Mouse (Mus musculus) T-cell, adult 66 days (primary cell): ENCODE measurements around the gene Hmox1. TPM values are rescaled to one million over a fixed set of nuclear protein-coding genes. Genes with fewer than 3 reads are reported as not detected.

Experiments used
- total RNA-seq, 2 experiments: library from RNA; stranded (reverse); gene quantifications; 3 replicates in 1 of 2; 4 replicates in 1 of 2; pipeline ENCODE4 v1.2.4; 2023

The Hmox1 gene
- total RNA-seq, result 10 to 100 TPM; 13.1 to 23.6 TPM

GRCm38 (mm10) chr8:75093399-75094156 lies at the start of gene Hmox1:
TSS of gene Hmox1 (plus strand) at chr8:75093621.

DNA sequence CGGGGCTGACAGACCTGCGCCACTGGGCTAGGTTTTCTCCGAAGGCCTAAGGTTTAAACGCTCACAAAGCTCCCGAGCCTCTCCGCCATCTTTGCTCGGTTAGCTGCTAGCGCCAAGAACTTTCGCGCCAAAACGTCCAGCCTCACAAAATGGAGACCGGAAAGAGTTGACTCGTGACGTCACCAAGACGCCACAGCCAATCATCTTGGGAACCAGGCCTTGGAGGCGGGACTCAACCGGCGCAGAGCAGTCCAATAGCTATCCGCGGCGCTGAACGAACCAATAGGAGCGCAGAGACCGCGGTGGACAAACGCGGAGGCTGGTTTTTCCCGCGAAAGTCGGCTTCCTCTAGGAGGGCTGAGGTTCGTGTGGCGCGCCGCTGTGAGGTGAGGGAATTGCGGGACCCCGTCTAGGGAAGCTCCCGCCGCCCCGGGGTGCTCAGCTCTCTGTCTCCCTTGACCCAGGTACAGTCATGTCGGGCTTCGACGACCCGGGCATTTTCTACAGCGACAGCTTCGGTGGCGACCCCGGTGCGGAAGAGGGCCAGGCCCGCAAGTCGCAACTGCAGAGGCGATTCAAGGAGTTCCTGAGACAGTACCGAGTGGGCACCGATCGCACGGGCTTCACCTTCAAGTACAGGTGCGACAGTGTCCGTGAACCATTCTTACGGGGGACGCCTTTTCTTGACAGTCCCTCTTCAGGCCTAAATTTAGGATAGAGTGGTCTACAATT lies 16.0 kb downstream of the Hmox1 start, which contains the start of gene Mcm5:
TSS of gene Mcm5 (plus strand) at position 334 of the 732 bp plus-strand sequence.

Other genes with a start within 250 kb of the Hmox1 start
- gene Isx, start 220.4 kb upstream of the Hmox1 start, total RNA-seq, result not detected
- 10 to 100 TPM; 30.0 to 31.1 TPM for gene Hmgxb4, start 100.3 kb upstream of the Hmox1 start, total RNA-seq
- gene Tom1, start 59.9 kb upstream of the Hmox1 start, total RNA-seq, result 10 to 100 TPM; 21.7 to 23.2 TPM
- 10 to 100 TPM; 63.4 to 65.5 TPM for gene Mcm5, start 15.9 kb downstream of the Hmox1 start, total RNA-seq
- gene Rasd2, start 120.3 kb downstream of the Hmox1 start, total RNA-seq, result under 1 TPM in 1 of 2 experiments, not detected in 1; 0.62 TPM